Mouse (Mus musculus): ENCODE results near the gene Dnajc9. TPM values are rescaled to one million over a fixed set of nuclear protein-coding genes. Genes with fewer than 3 reads are reported as not detected.
A peak's percentile ranks its signal among the peaks of the same experiment; 100 is the strongest.

Gene Dnajc9
- polyA plus RNA-seq, 1 experiment, result 73.8 TPM

GRCm38 (mm10) chr14:20389446-20390079 lies 853 bp upstream of the Dnajc9 start:
- TF ChIP-seq POLR2A (IDR thresholded peaks at IDR 0.05; ENCODE audit: control insufficient read depth, extremely low read depth, insufficient read depth, low read length, poor library complexity) (no peak), CTCF (IDR thresholded peaks at IDR 0.05; ENCODE audit: borderline replicate concordance, control insufficient read depth, extremely low read depth, insufficient read depth, low read length, poor library complexity) (no peak)
- Histone ChIP-seq H3K27me3 (ENCODE audit: control insufficient read depth, insufficient read depth, low read length) (no peaks in the 10 kb centered on the region), H3K27ac (ENCODE audit: control insufficient read depth, insufficient read depth, low read length) (no peak overlapping the region; the same call in 1 of the 2 replicates), H3K36me3 (ENCODE audit: control insufficient read depth, insufficient read depth, low read length) (peaks cover 17% of the 10 kb centered on the region), H3K4me1 (replicated peaks; ENCODE audit: control insufficient read depth, insufficient read depth, low read length) (peaks cover 13% of the 10 kb centered on the region; the same call in 1 of the 2 replicates), H3K4me3 (ENCODE audit: control insufficient read depth, insufficient read depth, low read length) (no peak overlapping the region)
- no peak for DNase-seq
- WGBS, result 93% methylated on average over 8 of the region's 8 CpGs

GRCm38 (mm10) chr14:20379753-20380430 lies 8.8 kb downstream of the Dnajc9 start:
- Histone ChIP-seq H3K4me3 (ENCODE audit: control insufficient read depth, insufficient read depth, low read length) (no peak overlapping the region), H3K27me3 (ENCODE audit: control insufficient read depth, insufficient read depth, low read length) (no peaks in the 10 kb centered on the region), H3K4me1 (replicated peaks; ENCODE audit: control insufficient read depth, insufficient read depth, low read length) (peaks cover 11% of the 10 kb centered on the region), H3K36me3 (ENCODE audit: control insufficient read depth, insufficient read depth, low read length) (peaks cover 22% of the 10 kb centered on the region), H3K27ac (ENCODE audit: control insufficient read depth, insufficient read depth, low read length) (peak overlapping the region; percentile 78)
- TF ChIP-seq CTCF (IDR thresholded peaks at IDR 0.05; ENCODE audit: borderline replicate concordance, control insufficient read depth, extremely low read depth, insufficient read depth, low read length, poor library complexity), result no peak
- DNase-seq, result no peak
- 38% methylated on average over 9 of the region's 9 CpGs for WGBS

GRCm38 (mm10) chr14:20379087-20379640 lies 9.5 kb downstream of the Dnajc9 start:
- Histone ChIP-seq H3K4me3 (ENCODE audit: control insufficient read depth, insufficient read depth, low read length) (no peak overlapping the region), H3K4me1 (replicated peaks; ENCODE audit: control insufficient read depth, insufficient read depth, low read length) (peaks cover 11% of the 10 kb centered on the region), H3K27ac (ENCODE audit: control insufficient read depth, insufficient read depth, low read length) (peak overlapping the region; percentile 78), H3K36me3 (ENCODE audit: control insufficient read depth, insufficient read depth, low read length) (peaks cover 22% of the 10 kb centered on the region), H3K27me3 (ENCODE audit: control insufficient read depth, insufficient read depth, low read length) (no peaks in the 10 kb centered on the region)
- DNase-seq, result no peak
- WGBS, result 22% methylated on average over 5 of the region's 5 CpGs
- no peak for TF ChIP-seq CTCF (IDR thresholded peaks at IDR 0.05; ENCODE audit: borderline replicate concordance, control insufficient read depth, extremely low read depth, insufficient read depth, low read length, poor library complexity)
- TF ChIP-seq POLR2A (IDR thresholded peaks at IDR 0.05; ENCODE audit: control insufficient read depth, extremely low read depth, insufficient read depth, low read length, poor library complexity), result no peak

- peak; percentile 65 for DNase-seq
- TF ChIP-seq CTCF (IDR thresholded peaks at IDR 0.05; ENCODE audit: borderline replicate concordance, control insufficient read depth, extremely low read depth, insufficient read depth, low read length, poor library complexity), result peak; percentile 79; the same call in 1 of the 2 replicates
- no peak for TF ChIP-seq POLR2A (IDR thresholded peaks at IDR 0.05; ENCODE audit: control insufficient read depth, extremely low read depth, insufficient read depth, low read length, poor library complexity)
- Histone ChIP-seq H3K36me3 (ENCODE audit: control insufficient read depth, insufficient read depth, low read length) (peaks cover 23% of the 10 kb centered on the region), H3K27me3 (ENCODE audit: control insufficient read depth, insufficient read depth, low read length) (no peaks in the 10 kb centered on the region), H3K4me3 (ENCODE audit: control insufficient read depth, insufficient read depth, low read length) (peak overlapping the region; percentile 59), H3K4me1 (replicated peaks; ENCODE audit: control insufficient read depth, insufficient read depth, low read length) (peaks cover 11% of the 10 kb centered on the region), H3K27ac (ENCODE audit: control insufficient read depth, insufficient read depth, low read length) (peak overlapping the region; percentile 89)
- WGBS, result 17% methylated on average over 13 of the region's 13 CpGs
These were observed 10.2 kb downstream of the Dnajc9 start for GRCm38 (mm10) chr14:20378313-20379061.

GRCm38 (mm10) chr14:20377112-20377521 lies 11.6 kb downstream of the Dnajc9 start:
- WGBS, result 85% methylated on average over 4 of the region's 4 CpGs
- Histone ChIP-seq H3K27ac (ENCODE audit: control insufficient read depth, insufficient read depth, low read length) (no peak overlapping the region), H3K36me3 (ENCODE audit: control insufficient read depth, insufficient read depth, low read length) (peaks cover 25% of the 10 kb centered on the region; the same call in 1 of the 2 replicates), H3K27me3 (ENCODE audit: control insufficient read depth, insufficient read depth, low read length) (no peaks in the 10 kb centered on the region), H3K4me1 (replicated peaks; ENCODE audit: control insufficient read depth, insufficient read depth, low read length) (peaks cover 11% of the 10 kb centered on the region), H3K4me3 (ENCODE audit: control insufficient read depth, insufficient read depth, low read length) (no peak overlapping the region)
- no peak for DNase-seq
- TF ChIP-seq CTCF (IDR thresholded peaks at IDR 0.05; ENCODE audit: borderline replicate concordance, control insufficient read depth, extremely low read depth, insufficient read depth, low read length, poor library complexity) (no peak), POLR2A (IDR thresholded peaks at IDR 0.05; ENCODE audit: control insufficient read depth, extremely low read depth, insufficient read depth, low read length, poor library complexity) (no peak)

GRCm38 (mm10) chr14:20371854-20372253 lies 16.9 kb downstream of the Dnajc9 start:
- Histone ChIP-seq H3K36me3 (ENCODE audit: control insufficient read depth, insufficient read depth, low read length) (peaks cover 28% of the 10 kb centered on the region; the same call in 1 of the 2 replicates), H3K4me1 (replicated peaks; ENCODE audit: control insufficient read depth, insufficient read depth, low read length) (no peaks in the 10 kb centered on the region), H3K27me3 (ENCODE audit: control insufficient read depth, insufficient read depth, low read length) (no peaks in the 10 kb centered on the region), H3K4me3 (ENCODE audit: control insufficient read depth, insufficient read depth, low read length) (no peak overlapping the region), H3K27ac (ENCODE audit: control insufficient read depth, insufficient read depth, low read length) (no peak overlapping the region)
- no peak for DNase-seq
- TF ChIP-seq CTCF (IDR thresholded peaks at IDR 0.05; ENCODE audit: borderline replicate concordance, control insufficient read depth, extremely low read depth, insufficient read depth, low read length, poor library complexity), result no peak
- TF ChIP-seq POLR2A (IDR thresholded peaks at IDR 0.05; ENCODE audit: control insufficient read depth, extremely low read depth, insufficient read depth, low read length, poor library complexity), result no peak
- 84% methylated on average over 1 of the region's 1 CpGs for WGBS
